Mouse (Mus musculus): ENCODE data around the gene Tma16.

DNA sequence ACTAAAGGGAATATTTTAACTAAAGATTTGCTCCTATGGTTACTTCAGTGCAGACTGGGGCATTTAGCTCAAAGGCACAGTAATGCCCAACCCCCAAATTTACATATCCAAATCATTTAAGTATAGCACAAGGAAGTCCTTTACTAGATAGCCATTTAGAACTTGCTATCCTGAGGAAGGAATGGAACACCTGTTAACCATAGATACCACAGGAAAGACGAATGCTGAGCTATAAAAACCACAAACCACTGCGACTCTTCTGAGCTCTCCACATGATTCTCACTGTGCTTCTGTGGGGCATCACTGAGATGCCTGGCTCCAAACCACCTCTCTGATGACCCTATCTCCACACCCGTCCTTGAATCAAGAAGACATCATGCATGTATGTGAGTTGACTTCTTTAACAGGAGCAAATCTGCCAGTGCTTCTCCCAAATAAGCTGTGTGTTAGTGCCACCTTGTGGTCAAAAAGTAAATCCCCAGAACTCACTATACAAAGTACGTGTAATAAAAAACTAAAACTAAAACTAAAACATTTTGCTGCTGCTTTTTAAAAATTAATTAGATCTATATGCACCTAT is 10.8 kb upstream of the Tma16 start:
- TF ChIP-seq CTCF (IDR thresholded peaks at IDR 0.05; ENCODE audit: control insufficient read depth, insufficient read depth, low read length) (0 out of 2 replicates have a peak, but pooled peaks have one; percentile 12), POLR2A (IDR thresholded peaks at IDR 0.05; ENCODE audit: borderline replicate concordance, control insufficient read depth, low read depth, low read length) (no peak)
